Mouse (Mus musculus) heart, adult 9 months (tissue): ENCODE measurements around the gene Plekhg2.

Source experiments
- DNase-seq, 2 experiments: peaks; one replicate each; pipeline ENCODE4 v3.0.0; 2022; ENCODE audit warnings: low spot score in 2 of 2

Gene Plekhg2

DNA sequence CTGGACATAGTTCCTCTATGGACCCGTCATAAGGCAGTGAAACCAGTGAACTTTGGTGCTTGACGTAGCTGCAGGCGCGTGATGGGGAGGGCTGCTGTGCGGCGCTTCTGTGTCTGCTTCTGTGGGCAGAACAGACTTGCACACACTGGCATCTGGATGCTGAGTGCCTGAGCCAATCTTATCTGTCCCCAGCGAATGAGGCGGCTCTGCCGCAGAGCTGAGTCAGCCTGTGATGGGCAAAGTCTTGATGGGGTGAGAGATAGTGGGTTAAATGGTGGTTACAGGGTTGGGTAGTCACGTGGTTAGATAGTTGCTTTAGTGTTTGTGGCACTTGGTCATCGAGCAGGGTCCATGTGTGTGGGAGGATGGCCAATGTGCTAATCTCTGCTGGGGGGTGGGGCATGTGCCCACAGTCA is 10.6 kb upstream of the Plekhg2 start:
- DNase-seq, result peak; percentile 65 to 76

DNA sequence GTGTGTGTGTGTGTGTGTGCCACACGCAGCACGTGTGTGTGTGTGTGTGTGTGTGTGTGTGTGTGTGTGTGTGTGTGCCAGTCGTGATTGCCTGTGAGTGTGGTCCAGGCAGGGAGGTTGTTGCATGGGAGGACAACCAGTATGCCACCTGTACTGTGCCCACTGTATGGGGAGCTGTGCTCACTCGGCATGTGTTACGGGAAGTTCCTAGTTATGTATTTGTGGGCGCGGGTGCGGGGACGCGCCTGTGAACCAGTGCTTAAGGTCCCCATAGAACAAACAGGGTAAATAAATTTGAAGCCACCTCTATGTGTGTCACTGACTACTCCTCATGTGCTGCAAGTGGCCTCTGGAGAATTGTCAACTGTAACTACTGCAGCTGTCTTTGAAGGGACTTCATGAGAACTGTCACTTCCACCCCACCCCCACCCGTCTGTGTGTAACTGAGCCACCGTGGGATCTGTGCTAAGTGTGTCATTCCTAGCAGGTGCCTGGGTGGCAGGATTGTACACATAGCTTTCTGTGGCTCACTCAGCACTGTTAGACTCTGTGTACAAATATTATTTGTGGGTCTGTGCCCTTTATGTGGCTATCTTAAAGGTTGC is 10.1 kb upstream of the Plekhg2 start:
- DNase-seq, result peak in 1 of 2 experiments; percentile 53

GRCm38 (mm10) chr7:28381938-28382337 is 9.5 kb upstream of the Plekhg2 start:
- peak; percentile 93 to 96 for DNase-seq

GRCm38 (mm10) chr7:28381017-28381790 is 8.8 kb upstream of the Plekhg2 start:
- DNase-seq, result peak; percentile 94

GRCm38 (mm10) chr7:28380237-28381016 is 8.0 kb upstream of the Plekhg2 start, which contains the start of gene Zfp36:
Gene Zfp36 (minus strand): TSS chr7:28380253.
- DNase-seq, result no peak

GRCm38 (mm10) chr7:28378769-28379651 is 6.6 kb upstream of the Plekhg2 start:
- peak; percentile 96 for DNase-seq

GRCm38 (mm10) chr7:28378066-28378690 is 5.8 kb upstream of the Plekhg2 start:
- peak; percentile 69 to 71 for DNase-seq

DNA sequence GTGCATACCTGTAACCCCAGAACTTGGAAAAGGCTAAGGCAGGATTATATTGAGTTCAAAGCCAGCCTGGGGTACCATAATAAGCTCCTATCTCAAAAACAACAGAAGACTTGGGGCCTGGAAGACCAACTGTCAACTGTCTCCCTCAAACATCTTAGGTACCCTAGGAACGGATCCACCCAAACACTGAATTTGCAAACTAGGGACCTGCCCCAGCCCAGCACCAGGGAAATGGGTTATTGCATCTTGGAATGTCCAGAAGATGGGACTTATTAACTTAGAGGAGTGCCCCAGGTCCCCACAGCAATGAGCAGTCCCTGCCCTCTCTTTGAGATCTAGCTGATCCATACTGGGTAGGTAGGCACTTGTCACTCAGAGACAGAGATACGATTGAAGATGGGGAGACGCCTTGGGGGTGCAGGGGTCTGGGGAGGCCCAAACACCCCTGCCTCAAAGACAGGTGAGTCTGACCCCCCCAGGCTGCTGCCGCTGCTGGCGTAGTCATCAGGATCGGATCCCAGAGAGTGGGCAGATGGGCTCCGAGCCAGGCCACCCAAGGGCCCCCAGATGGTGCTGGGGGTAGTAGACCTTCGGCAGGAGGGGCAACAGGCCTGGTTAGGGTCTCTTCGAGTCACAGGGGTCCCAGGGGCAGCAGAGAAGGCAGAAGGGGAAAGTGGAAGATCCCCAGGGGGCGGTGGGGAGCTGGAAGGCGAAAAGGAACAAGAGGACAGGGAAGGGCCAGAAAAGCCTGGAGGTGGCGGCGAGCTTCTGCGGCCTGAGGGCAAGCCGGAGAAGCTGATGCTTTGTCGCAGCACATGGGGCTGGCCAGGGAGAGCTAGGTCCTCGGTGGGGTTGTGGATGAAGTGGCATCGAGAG is 5.0 kb upstream of the Plekhg2 start:
- peak; percentile 35 to 54 for DNase-seq

DNA sequence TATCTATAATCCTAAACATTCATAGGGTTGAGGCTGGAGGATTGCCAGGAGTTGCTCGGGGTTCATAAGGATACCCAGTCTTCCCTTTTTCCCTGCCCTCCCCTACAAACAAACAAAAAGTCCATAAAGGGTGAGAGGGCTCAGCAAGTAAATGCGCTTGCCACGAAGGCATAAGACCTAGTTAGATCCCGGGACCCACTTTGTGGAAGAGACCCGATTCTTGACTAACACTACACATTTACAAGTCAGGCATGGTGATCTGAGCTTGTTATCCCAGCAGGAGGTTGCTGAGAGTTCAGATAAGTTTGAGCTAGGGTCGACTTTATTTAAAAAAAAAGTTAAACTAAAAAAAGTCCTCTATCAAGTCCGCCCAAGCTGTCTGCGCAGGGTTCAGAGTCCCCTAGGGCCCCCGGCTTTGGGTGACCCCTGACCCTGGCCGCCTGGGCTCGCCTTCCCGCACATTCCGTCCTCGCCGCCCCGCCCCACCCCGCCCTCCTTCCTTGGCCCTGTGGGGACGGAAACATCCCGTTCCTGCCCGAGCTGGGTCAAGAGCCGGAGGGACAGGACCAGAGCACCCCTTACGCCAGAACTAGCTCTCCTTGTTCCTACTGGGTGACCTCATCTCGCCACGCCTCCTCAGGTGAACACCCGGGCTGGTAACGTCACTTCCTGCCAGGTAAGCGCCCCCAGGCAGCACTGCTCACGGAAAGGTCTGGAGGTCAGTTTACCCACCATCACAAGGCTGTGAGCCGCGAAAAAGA is 3.8 kb upstream of the Plekhg2 start:
- peak; percentile 90 to 94 for DNase-seq

DNA sequence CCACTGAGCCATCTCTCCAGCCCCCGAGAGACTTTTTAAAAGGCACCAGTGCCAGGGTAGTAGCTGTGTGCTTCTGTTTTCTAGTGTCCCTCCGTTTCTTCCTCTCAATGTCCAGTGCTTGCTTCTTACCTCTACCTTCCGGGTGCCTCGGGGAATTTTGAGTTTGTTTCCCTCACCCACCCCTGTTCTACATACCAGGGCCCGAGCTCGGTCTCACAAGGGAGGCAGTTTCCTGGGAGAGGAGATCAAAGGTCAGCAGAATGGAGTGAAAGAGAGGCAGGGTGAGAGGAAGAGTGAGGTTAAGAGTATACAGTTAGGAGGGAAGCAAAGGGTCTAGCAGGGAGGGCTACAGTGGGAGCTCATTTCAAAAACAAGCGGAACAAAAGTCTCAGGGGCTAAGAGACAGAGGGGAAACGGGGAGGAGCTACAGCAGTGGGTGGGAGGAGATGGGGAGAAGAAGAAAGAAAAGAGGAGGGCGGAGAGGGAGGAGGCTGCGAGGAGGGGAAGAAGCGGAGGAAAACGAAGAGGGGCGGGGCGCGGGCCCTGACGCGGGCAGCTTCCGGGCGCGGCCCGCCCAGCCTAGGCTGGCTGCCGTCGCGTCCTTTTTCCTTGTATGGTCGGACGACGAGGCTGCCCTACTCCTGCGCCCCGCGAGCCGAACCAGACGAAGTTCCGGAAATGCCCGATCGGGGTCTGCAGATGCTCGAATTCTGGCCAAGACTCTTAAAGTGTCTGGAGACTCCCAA is 3.0 kb upstream of the Plekhg2 start:
- peak; percentile 94 for DNase-seq

DNA sequence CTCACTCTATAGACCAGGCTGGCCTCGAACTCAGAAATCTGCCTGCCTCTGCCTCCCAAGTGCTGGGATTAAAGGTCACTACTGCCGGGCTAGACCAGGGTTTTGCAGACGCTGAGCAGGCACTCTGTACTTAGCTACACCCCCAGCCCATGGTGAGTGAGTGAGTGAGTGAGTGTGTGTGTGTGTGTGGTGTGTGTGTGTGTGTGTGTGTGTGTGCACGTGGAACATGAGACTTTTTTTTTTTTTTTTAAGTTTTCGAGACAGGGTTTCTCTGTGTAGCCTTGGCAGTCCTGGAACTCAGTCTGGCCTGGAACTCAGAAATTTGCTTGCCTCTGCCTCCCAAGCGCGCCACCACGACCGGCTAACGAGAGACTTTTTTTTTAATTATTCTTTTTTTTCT is 2.2 kb upstream of the Plekhg2 start:
- no peak for DNase-seq

DNA sequence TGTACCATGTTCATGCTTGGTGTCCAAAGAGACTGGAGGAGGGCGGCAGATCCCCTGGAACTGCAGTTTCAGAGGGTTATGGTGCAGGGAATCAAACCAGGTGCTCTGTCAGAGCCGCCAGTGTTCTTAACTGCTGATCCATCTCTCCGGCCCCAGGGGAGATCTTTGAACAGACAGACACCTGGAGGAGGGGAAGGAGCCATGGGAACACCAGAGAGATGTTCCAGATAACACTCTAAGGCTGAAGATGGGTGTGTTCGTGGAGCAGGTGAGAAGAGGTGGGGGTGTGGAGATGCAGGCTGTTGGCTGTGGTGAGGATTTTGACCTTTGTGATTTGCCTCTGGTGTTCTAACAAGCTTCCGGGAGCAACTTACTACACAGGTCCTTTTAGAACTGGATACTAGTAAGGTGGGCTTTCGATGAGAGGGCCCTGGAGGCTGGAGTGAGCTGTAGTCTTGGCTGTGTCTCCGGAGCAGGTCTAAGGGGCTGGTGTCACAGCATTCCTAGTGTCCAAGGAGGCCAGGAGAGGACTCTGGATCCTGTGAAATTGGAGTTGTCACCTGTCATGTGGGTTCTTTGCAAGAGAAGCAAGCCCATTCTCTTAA is 1.6 kb upstream of the Plekhg2 start:
- peak in 1 of 2 experiments; percentile 49 for DNase-seq

GRCm38 (mm10) chr7:28373131-28373581 is 757 bp upstream of the Plekhg2 start:
- DNase-seq, result peak; percentile 83 to 89

DNA sequence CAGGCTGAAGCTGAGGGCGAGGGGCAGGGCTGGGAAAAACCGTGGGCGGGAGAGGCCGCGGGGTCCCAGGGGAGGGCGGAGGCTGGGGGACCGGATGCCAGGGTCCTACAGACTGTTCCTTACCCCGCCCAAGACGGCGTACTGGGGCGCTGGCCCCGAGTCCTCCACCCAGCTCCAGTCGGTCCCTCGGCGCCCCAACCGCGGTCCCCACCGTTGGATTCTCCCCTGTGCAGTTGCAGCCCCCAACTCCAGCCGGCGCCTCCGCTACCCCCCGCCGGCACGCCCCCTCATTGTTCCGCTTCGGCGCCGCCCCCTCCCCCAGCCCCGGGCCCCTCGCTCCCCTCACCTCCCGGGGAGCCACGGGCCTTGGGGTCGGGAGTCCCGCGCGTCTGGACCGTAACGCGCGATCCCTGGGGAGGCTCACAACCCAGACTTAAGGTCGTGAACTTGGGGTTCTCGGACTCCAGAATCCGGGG is 847 bp downstream of the Plekhg2 start:
- peak; percentile 81 to 85 for DNase-seq

- DNase-seq, result peak in 1 of 2 experiments; percentile 49
These were observed 1.4 kb downstream of the Plekhg2 start for GRCm38 (mm10) chr7:28370977-28371513.

DNA sequence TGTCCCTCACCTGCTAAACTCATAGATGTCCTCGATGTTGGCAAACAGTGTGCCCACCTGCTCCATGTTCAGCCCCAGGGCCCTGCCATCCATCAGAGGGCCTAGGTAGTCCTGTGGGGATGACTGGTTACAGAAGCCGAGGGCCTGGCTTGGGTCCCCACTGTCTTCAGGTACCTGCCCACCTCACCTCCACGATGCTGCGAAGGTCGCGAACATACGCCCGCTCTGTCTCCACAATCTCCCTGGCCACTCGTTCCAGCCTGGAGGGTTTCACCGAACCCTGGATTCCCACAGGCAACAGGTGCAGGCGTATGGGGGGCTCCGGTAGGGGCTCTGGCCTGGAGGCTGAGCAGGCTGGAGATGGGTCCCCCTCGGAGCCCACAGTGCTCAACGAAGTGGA is 2.3 kb downstream of the Plekhg2 start:
- no peak for DNase-seq

GRCm38 (mm10) chr7:28368276-28368920 is 4.0 kb downstream of the Plekhg2 start:
- no peak for DNase-seq
